Mouse (Mus musculus) small intestine, adult 2 months (tissue): ENCODE results near the gene Thap3. TPM values are rescaled to one million over a fixed set of nuclear protein-coding genes. Genes with fewer than 3 reads are reported as not detected.
A peak's percentile ranks its signal among the peaks of the same experiment; 100 is the strongest.
"Not testable (repeated sequence)": the region's sequence is repeated elsewhere in the genome, so short reads cannot be mapped to it uniquely, and the experiment has no call there.

Experiments used
- H3K27ac ChIP-seq: fragments of 200-500 bp; 2 replicates; pipeline ENCODE4 v1.5.1; 2012; ENCODE audit warnings: low read depth, low read length, control low read depth, inconsistent platforms; ENCODE audit not compliant: insufficient read depth
- H3K27me3 ChIP-seq: fragments of 200-500 bp; 2 replicates; pipeline ENCODE4 v1.6.1; 2012; ENCODE audit warnings: mild to moderate bottlenecking, moderate library complexity, low read length, inconsistent platforms; ENCODE audit not compliant: control insufficient read depth, insufficient read depth
- H3K36me3 ChIP-seq: fragments of 200-500 bp; 2 replicates; pipeline ENCODE4 v1.6.1; 2012; ENCODE audit warnings: mild to moderate bottlenecking, low read length, control low read depth, inconsistent platforms; ENCODE audit not compliant: control insufficient read depth, insufficient read depth
- H3K4me1 ChIP-seq: fragments of 200-500 bp; 2 replicates; pipeline ENCODE4 v1.6.1; 2012; ENCODE audit warnings: low read length, inconsistent platforms, mixed read lengths; ENCODE audit not compliant: control insufficient read depth, insufficient read depth, insufficient read length
- H3K4me3 ChIP-seq: fragments of 200-500 bp; 2 replicates; pipeline ENCODE4 v1.5.1; 2012; ENCODE audit warnings: low read depth, mild to moderate bottlenecking, control low read depth, inconsistent platforms, low read length, moderate library complexity
- CTCF ChIP-seq: fragments of 200-500 bp; IDR thresholded peaks from 2 replicates; pipeline ENCODE4 v1.5.1; 2012; ENCODE audit warnings: low read depth, mild to moderate bottlenecking, control low read depth, inconsistent platforms, low read length, moderate library complexity, mixed read lengths; ENCODE audit not compliant: insufficient replicate concordance, insufficient read length; ENCODE audit errors: extremely low read depth
- POLR2A ChIP-seq: fragments of 200-500 bp; IDR thresholded peaks from 2 replicates; pipeline ENCODE4 v1.6.1; 2012; ENCODE audit warnings: low read depth, mild to moderate bottlenecking, control low read depth, inconsistent platforms, low read length, moderate library complexity
- WGBS: fragments of 180-500 bp; shearing (Covaris S2); methylation state at CpG from one replicate; pipeline ENCODE4 v1.1.7; 2018; 5-methylcytosine and 5-hydroxymethylcytosine counted together
- polyA plus RNA-seq: library from polyadenylated mRNA; depleted of rRNA; stranded (reverse); fragments of >200 nt; gene quantifications from 2 replicates; pipeline ENCODE4 v1.2.3, GENCODE M21; 2012; rRNA removed

Gene Thap3
- 13.0 and 24.2 TPM in 2 replicates for polyA plus RNA-seq

- peaks cover 15% of the 10 kb centered on the region for H3K36me3 ChIP-seq
- 1% methylated on average over 54 of the region's 54 CpGs for WGBS
- peaks cover 16% of the 10 kb centered on the region for H3K4me1 ChIP-seq
- TF ChIP-seq CTCF (no peak), POLR2A (0 out of 2 replicates have a peak, but pooled peaks have one; percentile 21)
- H3K27ac ChIP-seq = peak within 1 kb of the TSS; percentile 7; the same call in 1 of the 2 replicates
- peak within 1 kb of the TSS; percentile 82 for H3K4me3 ChIP-seq
- no peaks in the 10 kb centered on the region for H3K27me3 ChIP-seq
These were observed at the start of gene Thap3 for GRCm38 (mm10) chr4:151988342-151989109. Thap3 (minus strand) TSS chr4:151988997.

DNA sequence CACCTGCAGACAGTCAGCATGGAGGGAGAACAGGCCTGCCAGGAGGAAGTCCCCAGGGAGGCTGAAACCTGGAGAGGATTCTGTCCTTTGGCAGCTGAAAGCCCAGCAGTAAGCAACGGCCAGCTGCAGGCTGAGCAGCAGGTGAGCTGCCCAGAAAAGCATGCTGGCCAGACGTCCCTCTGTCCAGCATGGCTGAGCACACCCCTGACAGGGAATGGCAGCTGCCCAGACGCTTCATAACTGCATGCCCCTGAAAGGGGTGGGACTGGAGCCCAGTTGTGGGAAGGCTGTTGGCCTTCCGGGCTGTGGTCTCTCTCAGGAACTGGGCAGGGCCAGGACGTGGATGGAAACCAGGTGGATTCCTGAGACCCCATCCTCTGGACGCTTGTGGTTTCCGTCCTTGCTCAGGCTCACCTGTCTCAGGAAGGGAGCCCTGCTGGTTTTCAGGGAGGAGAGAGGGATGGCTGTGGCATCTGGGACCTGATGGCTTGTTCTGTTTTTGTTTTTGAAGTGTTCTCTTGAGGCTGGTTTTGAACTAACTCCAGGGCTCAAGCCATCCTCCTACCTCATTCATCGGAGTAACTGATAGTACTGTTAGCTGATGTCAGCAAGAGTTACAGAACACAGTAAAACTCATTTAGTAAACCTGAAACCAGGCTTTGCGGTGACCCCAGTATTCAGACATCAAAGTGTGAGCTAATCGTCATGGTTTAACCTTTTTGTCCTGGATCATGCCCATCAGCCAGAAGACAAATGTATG, 49.6 kb upstream of the Thap3 start, which contains the start of gene Tas1r1:
TSS of gene Tas1r1 (minus strand) at position 344 of the 760 bp plus-strand sequence.
- no peaks in the 10 kb centered on the region for H3K27me3 ChIP-seq
- peak within 1 kb of the TSS; percentile 99 for H3K4me3 ChIP-seq
- H3K27ac ChIP-seq = no peak within 1 kb of the TSS
- WGBS = 52% methylated on average over 10 of the region's 10 CpGs
- H3K36me3 ChIP-seq = peaks cover 22% of the 10 kb centered on the region
- no peak for TF ChIP-seq POLR2A
- TF ChIP-seq CTCF = no peak
- peaks cover 3% of the 10 kb centered on the region for H3K4me1 ChIP-seq

DNA sequence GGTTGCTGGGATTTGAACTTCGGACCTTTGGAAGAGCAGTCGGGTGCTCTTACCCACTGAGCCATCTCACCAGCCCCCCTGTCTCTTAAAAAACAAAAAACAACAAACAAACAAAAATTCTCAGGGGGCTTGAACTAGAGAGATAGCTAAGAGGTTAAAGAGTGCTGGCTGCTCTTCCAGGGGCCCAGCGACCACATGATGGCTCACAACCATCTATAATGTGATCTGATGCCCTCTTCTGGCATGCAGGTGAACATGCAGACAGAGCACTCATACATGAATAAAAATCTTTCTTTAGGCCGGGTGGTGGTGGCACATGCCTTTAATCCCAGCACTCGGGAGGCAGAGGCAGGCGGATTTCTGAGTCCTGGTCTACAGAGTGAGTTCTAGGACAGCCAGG, 47.7 kb upstream of the Thap3 start:
- not testable (repeated sequence) for H3K27me3 ChIP-seq, H3K27ac ChIP-seq, H3K4me3 ChIP-seq, H3K36me3 ChIP-seq, H3K4me1 ChIP-seq
- WGBS = 92% methylated on average over 6 of the region's 6 CpGs

GRCm38 (mm10) chr4:152032922-152033321, 44.1 kb upstream of the Thap3 start:
- peaks cover 11% of the 10 kb centered on the region for H3K4me1 ChIP-seq
- no peaks in the 10 kb centered on the region for H3K36me3 ChIP-seq
- TF ChIP-seq CTCF = no peak
- no peak overlapping the region for H3K27ac ChIP-seq
- WGBS = 64% methylated on average over 13 of the region's 13 CpGs
- no peaks in the 10 kb centered on the region for H3K27me3 ChIP-seq
- no peak overlapping the region for H3K4me3 ChIP-seq

DNA sequence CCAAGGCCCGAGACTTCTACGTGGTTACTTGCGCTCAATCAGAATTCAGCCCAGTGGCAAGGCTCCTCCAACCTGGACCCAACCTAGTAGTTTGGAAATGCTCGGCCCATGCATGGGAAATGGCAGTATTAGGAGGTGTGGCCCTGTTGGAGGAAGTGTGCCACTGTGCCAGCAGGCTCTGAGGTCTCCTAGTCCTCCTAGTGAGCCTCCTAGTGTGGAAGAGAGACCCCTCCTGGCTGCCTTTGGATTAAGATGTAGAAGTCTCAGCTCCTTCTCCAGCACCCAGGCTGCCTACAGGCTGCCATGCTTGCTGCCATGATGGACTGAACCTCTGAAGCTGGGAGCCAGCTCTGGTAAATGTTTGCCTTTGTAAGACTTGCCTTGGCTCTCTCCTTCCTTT, 41.2 kb upstream of the Thap3 start:
- Histone ChIP-seq H3K4me1 (peaks cover 26% of the 10 kb centered on the region), H3K36me3 (no peaks in the 10 kb centered on the region; the same call in 1 of the 2 replicates), H3K27ac (no peak overlapping the region), H3K27me3 (no peaks in the 10 kb centered on the region), H3K4me3 (no peak overlapping the region)
- WGBS = 72% methylated on average over 4 of the region's 4 CpGs
- TF ChIP-seq CTCF = no peak

- no peak overlapping the region for H3K4me3 ChIP-seq
- 36% methylated on average over 5 of the region's 5 CpGs for WGBS
- H3K27me3 ChIP-seq = no peaks in the 10 kb centered on the region
- TF ChIP-seq CTCF = peak; percentile 18; the same call in 1 of the 2 replicates
- no peak for TF ChIP-seq POLR2A
- H3K4me1 ChIP-seq = peaks cover 26% of the 10 kb centered on the region
- H3K36me3 ChIP-seq = no peaks in the 10 kb centered on the region; the same call in 1 of the 2 replicates
- no peak overlapping the region for H3K27ac ChIP-seq
These were observed 40.3 kb upstream of the Thap3 start for GRCm38 (mm10) chr4:152029087-152029486.

DNA sequence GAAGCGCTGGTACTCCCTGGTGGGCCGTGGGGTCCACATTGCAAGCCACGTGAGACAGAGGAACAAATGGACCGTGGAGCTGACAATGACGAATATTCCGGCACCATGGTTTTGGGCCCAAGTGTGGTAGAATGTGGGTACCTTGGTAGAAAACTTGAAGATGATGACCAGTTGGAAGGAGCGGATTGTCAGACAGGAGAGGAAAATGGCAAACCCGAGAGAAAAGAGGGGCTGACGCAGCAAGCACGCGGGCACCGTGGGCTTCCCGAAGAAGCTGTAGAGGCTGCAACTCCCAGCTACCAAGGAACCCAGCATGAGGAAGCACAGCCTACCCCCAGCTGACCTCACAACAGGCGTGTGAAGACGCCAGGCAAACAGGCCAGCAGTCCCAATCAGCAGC, 39.7 kb upstream of the Thap3 start:
- Histone ChIP-seq H3K27me3 (no peaks in the 10 kb centered on the region), H3K27ac (no peak overlapping the region), H3K4me1 (peaks cover 26% of the 10 kb centered on the region), H3K36me3 (no peaks in the 10 kb centered on the region; the same call in 1 of the 2 replicates), H3K4me3 (no peak overlapping the region)
- TF ChIP-seq CTCF (no peak), POLR2A (no peak)
- 67% methylated on average over 15 of the region's 15 CpGs for WGBS
